In genomic region chr5:99348257-99348849, GRCm38 (mm10) we compare ENCODE assay signal across 9 mouse cellular contexts.
DNase-seq lines count a peak whose midpoint lies in the region; ATAC-seq lines count a peak whose summit lies in the region.
"Had no signal": no experiment of that assay in that cellular context is flagged by ENCODE, and none has a peak within 500 bp of the region (broad histone marks: within the 10 kb centered on the region; RNA-seq: fewer than 3 reads in every experiment).

No protein-coding gene starts in this region.

- H3K4me3 ChIP-seq in midbrain, embryonic 13.5 days (replicated peaks), result no peak overlapping the region
- H3K4me3 ChIP-seq: midbrain, embryonic 12.5 days had no signal

- no peak overlapping the region for H3K4me2 ChIP-seq in midbrain, embryonic 13.5 days (replicated peaks)
- H3K4me2 ChIP-seq: midbrain, embryonic 12.5 days had no signal

- intact Hi-C loops in heart, postnatal 14 days (cut with DNase I), result no loop called here

- H3K36me3 ChIP-seq in midbrain, embryonic 13.5 days, result no peaks in the 10 kb centered on the region
- H3K36me3 ChIP-seq: midbrain, embryonic 12.5 days had no signal

- no peak overlapping the region for H3K27ac ChIP-seq in midbrain, embryonic 13.5 days
- H3K27ac ChIP-seq: midbrain, embryonic 12.5 days had no signal

- H3K4me1 ChIP-seq in midbrain, embryonic 13.5 days (replicated peaks), result 0 out of 2 replicates have a peak, but pooled peaks cover 4% of the 10 kb centered on the region
- H3K4me1 ChIP-seq: midbrain, embryonic 12.5 days had no signal

- no peak for ATAC-seq in midbrain, embryonic 13.5 days

- WGBS in midbrain, embryonic 13.5 days, result 89% methylated on average over 8 of the region's 8 CpGs

- H3K9me3 ChIP-seq in midbrain, embryonic 13.5 days, result no peaks in the 10 kb centered on the region
- H3K9me3 ChIP-seq: midbrain, embryonic 12.5 days had no signal

- H3K9ac ChIP-seq in midbrain, embryonic 13.5 days (replicated peaks), result no peak overlapping the region
- H3K9ac ChIP-seq: midbrain, embryonic 12.5 days had no signal

- peak; percentile 75 to 80 for DNase-seq in adrenal gland, adult (ENCODE audit: inconsistent age in 2 of 2, low spot score in 1 of 2)
- no peak for DNase-seq in adrenal gland, postnatal 4 days (ENCODE audit: low spot score in 2 of 2)
- DNase-seq in right cerebral cortex, postnatal 14 days, result peak; percentile 40
- no peak for DNase-seq in right cerebral cortex, postnatal 36 days (ENCODE audit: low spot score in 2 of 2)
- DNase-seq in heart, postnatal 14 days, result peak; percentile 78 to 84
- DNase-seq in testis, postnatal 10 days (ENCODE audit: low spot score), result peak; percentile 78
- DNase-seq in spleen, adult 18-20 months, result no peak

- H3K27me3 ChIP-seq in midbrain, embryonic 13.5 days, result no peaks in the 10 kb centered on the region
- H3K27me3 ChIP-seq: midbrain, embryonic 12.5 days had no signal

Comparison
In these comparisons a context has a peak if more than half of its experiments do, and no peak if none do; other contexts are left out.
1. DNase-seq: peak in adrenal gland, adult (2 of 2), right cerebral cortex, postnatal 14 days (single experiment), heart, postnatal 14 days (2 of 2) and testis, postnatal 10 days (single experiment); none in adrenal gland, postnatal 4 days (0 of 2), right cerebral cortex, postnatal 36 days (0 of 2) and spleen, adult 18-20 months (0 of 2).